Mouse (Mus musculus): ENCODE data around the gene Fbxw25. TPM values are rescaled to one million over a fixed set of nuclear protein-coding genes. Genes with fewer than 3 reads are reported as not detected.
"Not testable (repeated sequence)": the region's sequence is repeated elsewhere in the genome, so short reads cannot be mapped to it uniquely, and the experiment has no call there.

The Fbxw25 gene
- total RNA-seq (2014; rRNA removed) (not detected in 2 replicates), polyA plus RNA-seq (2015; fragmentation: Nextera tagmentation; extraction: Ambion mirVana) (not detected in 2 replicates)

GRCm38 (mm10) chr9:109664552-109664951, at the start of gene Fbxw25:
TSS of gene Fbxw25 (minus strand) at chr9:109664652.
- H3K4me3 ChIP-seq (ENCODE audit: low read depth, low read length); H3K4me2 ChIP-seq (ENCODE audit: low read depth); H3K9ac ChIP-seq; H3K27ac ChIP-seq (ENCODE audit: low read depth, low read length); H3K27me3 ChIP-seq (ENCODE audit: insufficient read depth, low read length); H3K9me3 ChIP-seq (ENCODE audit: low read length); DNase-seq; H3K4me1 ChIP-seq (ENCODE audit: insufficient read depth); H3K36me3 ChIP-seq (ENCODE audit: insufficient read depth); ATAC-seq: not testable (repeated sequence)
- 69% methylated on average over 2 of the region's 2 CpGs for WGBS

GRCm38 (mm10) chr9:109702600-109702999, 38.1 kb upstream of the Fbxw25 start, which contains the start of gene Fbxw18:
TSS of gene Fbxw18 (minus strand) at chr9:109702700.
- 83% methylated on average over 4 of the region's 4 CpGs for WGBS
- not testable (repeated sequence) for H3K36me3 ChIP-seq (ENCODE audit: insufficient read depth); H3K27ac ChIP-seq (ENCODE audit: low read depth, low read length); H3K4me1 ChIP-seq (ENCODE audit: insufficient read depth); H3K9me3 ChIP-seq (ENCODE audit: low read length); H3K4me2 ChIP-seq (ENCODE audit: low read depth); H3K4me3 ChIP-seq (ENCODE audit: low read depth, low read length); H3K9ac ChIP-seq; ATAC-seq; DNase-seq; H3K27me3 ChIP-seq (ENCODE audit: insufficient read depth, low read length)

GRCm38 (mm10) chr9:109685299-109685698, 20.8 kb upstream of the Fbxw25 start:
- Histone ChIP-seq H3K4me3 (ENCODE audit: low read depth, low read length) (no peak overlapping the region), H3K27ac (ENCODE audit: low read depth, low read length) (no peak overlapping the region), H3K4me2 (ENCODE audit: low read depth) (no peak overlapping the region), H3K9ac (no peak overlapping the region), H3K36me3 (ENCODE audit: insufficient read depth) (no peaks in the 10 kb centered on the region), H3K9me3 (ENCODE audit: low read length) (no peaks in the 10 kb centered on the region), H3K4me1 (ENCODE audit: insufficient read depth) (no peaks in the 10 kb centered on the region), H3K27me3 (ENCODE audit: insufficient read depth, low read length) (no peaks in the 10 kb centered on the region)
- DNase-seq (no peak), ATAC-seq (no peak)
- TF ChIP-seq CTCF (IDR thresholded peaks at IDR 0.05; ENCODE audit: low read depth), result peak; percentile 40
- 0% methylated on average over 1 of the region's 1 CpGs for WGBS

GRCm38 (mm10) chr9:109625957-109626356, 38.5 kb downstream of the Fbxw25 start, which contains the start of gene Fbxw24:
TSS of gene Fbxw24 (minus strand) at chr9:109626057.
- WGBS, result 85% methylated on average over 2 of the region's 2 CpGs

GRCm38 (mm10) chr9:109606837-109607236, 57.6 kb downstream of the Fbxw25 start:
- not testable (repeated sequence) for H3K9me3 ChIP-seq (ENCODE audit: low read length); H3K27ac ChIP-seq (ENCODE audit: low read depth, low read length); H3K4me2 ChIP-seq (ENCODE audit: low read depth); H3K9ac ChIP-seq; H3K4me3 ChIP-seq (ENCODE audit: low read depth, low read length); H3K36me3 ChIP-seq (ENCODE audit: insufficient read depth); H3K4me1 ChIP-seq (ENCODE audit: insufficient read depth); ATAC-seq; H3K27me3 ChIP-seq (ENCODE audit: insufficient read depth, low read length)
- 35% methylated on average over 5 of the region's 5 CpGs for WGBS
- peak; percentile 21 for DNase-seq
- peak; percentile 46 for TF ChIP-seq CTCF (IDR thresholded peaks at IDR 0.05; ENCODE audit: low read depth)

More at GRCm38 (mm10) chr9:109625957-109626356, 38.5 kb downstream of the Fbxw25 start, which contains the start of gene Fbxw24:
- H3K36me3 ChIP-seq (ENCODE audit: insufficient read depth); H3K9me3 ChIP-seq (ENCODE audit: low read length); H3K9ac ChIP-seq; H3K4me2 ChIP-seq (ENCODE audit: low read depth); DNase-seq; H3K27me3 ChIP-seq (ENCODE audit: insufficient read depth, low read length); H3K4me1 ChIP-seq (ENCODE audit: insufficient read depth); ATAC-seq; H3K27ac ChIP-seq (ENCODE audit: low read depth, low read length); H3K4me3 ChIP-seq (ENCODE audit: low read depth, low read length): not testable (repeated sequence)

- not testable (repeated sequence) for H3K4me3 ChIP-seq (ENCODE audit: low read depth, low read length); DNase-seq; ATAC-seq; H3K36me3 ChIP-seq (ENCODE audit: insufficient read depth); H3K27ac ChIP-seq (ENCODE audit: low read depth, low read length); H3K9me3 ChIP-seq (ENCODE audit: low read length); H3K4me2 ChIP-seq (ENCODE audit: low read depth); H3K27me3 ChIP-seq (ENCODE audit: insufficient read depth, low read length); H3K9ac ChIP-seq; H3K4me1 ChIP-seq (ENCODE audit: insufficient read depth)
- WGBS, result 58% methylated on average over 2 of the region's 2 CpGs
Observed at GRCm38 (mm10) chr9:109602128-109602527, 62.3 kb downstream of the Fbxw25 start.

GRCm38 (mm10) chr9:109597226-109597625, 67.2 kb downstream of the Fbxw25 start:
- Histone ChIP-seq H3K27me3 (ENCODE audit: insufficient read depth, low read length) (no peaks in the 10 kb centered on the region), H3K36me3 (ENCODE audit: insufficient read depth) (no peaks in the 10 kb centered on the region), H3K4me1 (ENCODE audit: insufficient read depth) (no peaks in the 10 kb centered on the region), H3K9ac (no peak overlapping the region), H3K4me3 (ENCODE audit: low read depth, low read length) (no peak overlapping the region), H3K27ac (ENCODE audit: low read depth, low read length) (no peak overlapping the region), H3K9me3 (ENCODE audit: low read length) (no peaks in the 10 kb centered on the region), H3K4me2 (ENCODE audit: low read depth) (no peak overlapping the region)
- ATAC-seq (no peak), DNase-seq (no peak)
- no peak for TF ChIP-seq CTCF (IDR thresholded peaks at IDR 0.05; ENCODE audit: low read depth)

Other genes with a start within 250 kb of the Fbxw25 start
- not detected in 2 replicates for gene Fbxw16, start 215.5 kb downstream of the Fbxw25 start, total RNA-seq (2014; rRNA removed)
- not detected in 2 replicates for gene Fbxw16, start 215.5 kb downstream of the Fbxw25 start, polyA plus RNA-seq (2015; fragmentation: Nextera tagmentation; extraction: Ambion mirVana)
- not detected in 2 replicates for gene Fbxw19, start 168.8 kb downstream of the Fbxw25 start, total RNA-seq (2014; rRNA removed)
- not detected in 2 replicates for gene Fbxw19, start 168.8 kb downstream of the Fbxw25 start, polyA plus RNA-seq (2015; fragmentation: Nextera tagmentation; extraction: Ambion mirVana)
- gene Fbxw15, start 96.4 kb downstream of the Fbxw25 start, total RNA-seq (2014; rRNA removed), result 0.71 TPM in 1 of 2 replicates, not detected in the other
- gene Fbxw15, start 96.4 kb downstream of the Fbxw25 start, polyA plus RNA-seq (2015; fragmentation: Nextera tagmentation; extraction: Ambion mirVana), result not detected in 2 replicates
- 0.19 TPM in 1 of 2 replicates, not detected in the other for gene Fbxw24, start 38.6 kb downstream of the Fbxw25 start, total RNA-seq (2014; rRNA removed)
- gene Fbxw24, start 38.6 kb downstream of the Fbxw25 start, polyA plus RNA-seq (2015; fragmentation: Nextera tagmentation; extraction: Ambion mirVana), result not detected in 2 replicates
- not detected in 2 replicates for gene Fbxw18, start 38.0 kb upstream of the Fbxw25 start, total RNA-seq (2014; rRNA removed)
- gene Fbxw18, start 38.0 kb upstream of the Fbxw25 start, polyA plus RNA-seq (2015; fragmentation: Nextera tagmentation; extraction: Ambion mirVana), result not detected in 2 replicates
- gene Fbxw26, start 81.4 kb upstream of the Fbxw25 start, total RNA-seq (2014; rRNA removed), result not detected in 2 replicates
- not detected in 2 replicates for gene Fbxw26, start 81.4 kb upstream of the Fbxw25 start, polyA plus RNA-seq (2015; fragmentation: Nextera tagmentation; extraction: Ambion mirVana)
- gene Fbxw27, start 126.0 kb upstream of the Fbxw25 start, total RNA-seq (2014; rRNA removed), result not detected in 2 replicates
- not detected in 2 replicates for gene Fbxw27, start 126.0 kb upstream of the Fbxw25 start, polyA plus RNA-seq (2015; fragmentation: Nextera tagmentation; extraction: Ambion mirVana)
- gene Spink8, start 147.6 kb upstream of the Fbxw25 start, total RNA-seq (2014; rRNA removed), result not detected in 2 replicates
- 0.69 TPM in 2 replicates for gene Spink8, start 147.6 kb upstream of the Fbxw25 start, polyA plus RNA-seq (2015; fragmentation: Nextera tagmentation; extraction: Ambion mirVana)
- gene Nme6, start 168.1 kb upstream of the Fbxw25 start, total RNA-seq (2014; rRNA removed), result 31.3 and 39.8 TPM in 2 replicates
- gene Nme6, start 168.1 kb upstream of the Fbxw25 start, polyA plus RNA-seq (2015; fragmentation: Nextera tagmentation; extraction: Ambion mirVana), result 47.5 and 55.6 TPM in 2 replicates
- 0.85 TPM in 1 of 2 replicates, not detected in the other for gene Camp, start 185.0 kb upstream of the Fbxw25 start, total RNA-seq (2014; rRNA removed)
- gene Camp, start 185.0 kb upstream of the Fbxw25 start, polyA plus RNA-seq (2015; fragmentation: Nextera tagmentation; extraction: Ambion mirVana), result 0.35 and 1.4 TPM in 2 replicates
- 14.4 and 16.1 TPM in 2 replicates for gene Cdc25a, start 210.9 kb upstream of the Fbxw25 start, total RNA-seq (2014; rRNA removed)
- gene Cdc25a, start 210.9 kb upstream of the Fbxw25 start, polyA plus RNA-seq (2015; fragmentation: Nextera tagmentation; extraction: Ambion mirVana), result 7.7 and 8.7 TPM in 2 replicates